Mouse (Mus musculus): ENCODE measurements around the gene Cyp4v3. TPM values are rescaled to one million over a fixed set of nuclear protein-coding genes. Genes with fewer than 3 reads are reported as not detected.

The Cyp4v3 gene
- total and polyA plus RNA-seq, 2 experiments = 60.2 to 235 TPM

DNA sequence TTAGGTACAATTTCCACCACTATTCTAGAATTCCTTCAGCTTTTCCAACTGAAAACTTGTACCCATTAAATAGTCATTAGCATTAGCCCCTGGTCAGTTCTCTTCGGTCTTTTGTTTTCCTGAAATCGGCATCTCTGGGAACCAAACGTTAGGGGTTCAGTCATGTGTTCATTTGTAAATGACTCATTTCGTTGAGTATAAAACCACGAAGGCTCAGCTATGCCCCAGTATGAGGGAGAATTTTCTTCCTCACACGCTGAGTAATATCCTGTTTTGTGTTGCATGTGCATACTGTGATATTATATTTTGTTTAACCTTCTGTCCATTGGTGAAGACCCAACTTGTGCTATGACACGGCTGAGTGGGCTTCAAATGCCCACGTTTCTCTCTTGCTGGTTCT, 74.6 kb downstream of the Cyp4v3 start:
- Histone ChIP-seq H3K79me2 (ENCODE audit: control insufficient read depth, insufficient read depth, low read length) (peaks cover 3% of the 10 kb centered on the region; the same call in 1 of the 2 replicates), H3K27ac (replicated peaks; ENCODE audit: insufficient read depth, low read depth, low read length) (no peak overlapping the region), H3K27me3 (ENCODE audit: control insufficient read depth, insufficient read depth, low read length) (no peaks in the 10 kb centered on the region), H3K4me1 (ENCODE audit: control insufficient read depth, insufficient read depth, low read length) (peaks cover 24% of the 10 kb centered on the region), H3K9ac (ENCODE audit: low read depth, low read length) (no peak overlapping the region), H3K4me3 (ENCODE audit: insufficient read depth, low read depth, low read length) (no peak overlapping the region), H3K36me3 (ENCODE audit: control insufficient read depth, insufficient read depth, low read length) (peaks cover 16% of the 10 kb centered on the region)
- DNase-seq (ENCODE audit: extremely low read depth, low read depth, low spot score) = no peak
- WGBS = 83% methylated on average over 8 of the region's 8 CpGs
- TF ChIP-seq POLR2A (IDR thresholded peaks at IDR 0.05; ENCODE audit: extremely low read depth, insufficient read depth, low read length) = no peak
- no peak for TF ChIP-seq CTCF (IDR thresholded peaks at IDR 0.05; ENCODE audit: low read depth, low read length)

DNA sequence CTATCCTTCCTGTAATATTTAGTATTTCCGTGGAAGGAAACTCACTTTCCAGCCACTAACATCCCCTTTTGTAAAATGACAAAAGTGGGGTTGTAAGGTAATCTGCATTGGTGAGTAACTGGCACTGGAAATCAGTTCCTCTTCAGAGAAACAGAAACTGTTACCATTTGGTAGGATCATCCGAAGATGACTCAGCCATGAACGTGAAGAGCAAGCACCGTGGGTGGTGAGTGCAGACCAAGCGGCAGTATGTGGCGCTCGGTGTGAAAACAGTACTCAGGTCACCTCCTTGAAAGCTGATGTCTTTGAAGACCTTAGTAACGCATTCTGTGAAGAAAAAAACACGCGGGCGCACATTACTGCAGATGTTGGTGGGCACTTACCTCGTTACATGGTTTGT, 78.0 kb downstream of the Cyp4v3 start:
- Histone ChIP-seq H3K36me3 (ENCODE audit: control insufficient read depth, insufficient read depth, low read length) (peaks cover 34% of the 10 kb centered on the region), H3K4me3 (ENCODE audit: insufficient read depth, low read depth, low read length) (no peak overlapping the region), H3K9ac (ENCODE audit: low read depth, low read length) (no peak overlapping the region), H3K4me1 (ENCODE audit: control insufficient read depth, insufficient read depth, low read length) (peaks cover 15% of the 10 kb centered on the region), H3K79me2 (ENCODE audit: control insufficient read depth, insufficient read depth, low read length) (peaks cover 3% of the 10 kb centered on the region; the same call in 1 of the 2 replicates), H3K27me3 (ENCODE audit: control insufficient read depth, insufficient read depth, low read length) (no peaks in the 10 kb centered on the region), H3K27ac (replicated peaks; ENCODE audit: insufficient read depth, low read depth, low read length) (peak overlapping the region; percentile 33)
- TF ChIP-seq CTCF (IDR thresholded peaks at IDR 0.05; ENCODE audit: low read depth, low read length) = no peak
- TF ChIP-seq POLR2A (IDR thresholded peaks at IDR 0.05; ENCODE audit: extremely low read depth, insufficient read depth, low read length) = no peak
- DNase-seq (ENCODE audit: extremely low read depth, low read depth, low spot score) = no peak
- WGBS = 78% methylated on average over 12 of the region's 12 CpGs

Other genes starting within 250 kb of the Cyp4v3 start
- 80.9 and 92.1 TPM in 2 replicates for gene F11, start 71.2 kb downstream of the Cyp4v3 start, total RNA-seq (2014; rRNA removed)
- 21.6 and 26.1 TPM in 2 replicates for gene F11, start 71.2 kb downstream of the Cyp4v3 start, polyA plus RNA-seq (2012; rRNA removed)
- gene Klkb1, start 38.4 kb downstream of the Cyp4v3 start, total RNA-seq (2014; rRNA removed) = 205 and 206 TPM in 2 replicates
- 62.6 and 67.7 TPM in 2 replicates for gene Klkb1, start 38.4 kb downstream of the Cyp4v3 start, polyA plus RNA-seq (2012; rRNA removed)
- gene Gm45753, start 24.8 kb downstream of the Cyp4v3 start, total RNA-seq (2014; rRNA removed) = 0.37 and 1.3 TPM in 2 replicates
- gene Gm45753, start 24.8 kb downstream of the Cyp4v3 start, polyA plus RNA-seq (2012; rRNA removed) = 0.21 and 0.24 TPM in 2 replicates
- 8.3 and 8.7 TPM in 2 replicates for gene Fam149a, start 49.1 kb upstream of the Cyp4v3 start, total RNA-seq (2014; rRNA removed)
- 10.7 and 11.1 TPM in 2 replicates for gene Fam149a, start 49.1 kb upstream of the Cyp4v3 start, polyA plus RNA-seq (2012; rRNA removed)
- 3.6 and 5.3 TPM in 2 replicates for gene Tlr3, start 77.9 kb upstream of the Cyp4v3 start, total RNA-seq (2014; rRNA removed)
- 1.2 and 2.6 TPM in 2 replicates for gene Tlr3, start 77.9 kb upstream of the Cyp4v3 start, polyA plus RNA-seq (2012; rRNA removed)
- 40.7 and 60.9 TPM in 2 replicates for gene Sorbs2, start 174.6 kb upstream of the Cyp4v3 start, total RNA-seq (2014; rRNA removed)
- 49.3 and 51.9 TPM in 2 replicates for gene Sorbs2, start 174.6 kb upstream of the Cyp4v3 start, polyA plus RNA-seq (2012; rRNA removed)